Mouse (Mus musculus) liver, postnatal 0 days (tissue): Measurements from ENCODE around the gene Gimap8.
A peak's percentile ranks its signal among the peaks of the same experiment; 100 is the strongest.

Experiments
- CTCF ChIP-seq: sonication (generic); IDR thresholded peaks from 2 replicates; pipeline ENCODE4 v1.5.1; 2016; ENCODE audit warnings: antibody characterized with exemption, low read depth
- EP300 ChIP-seq: IDR thresholded peaks from 2 replicates; pipeline ENCODE4 v1.6.1; 2016; ENCODE audit warnings: antibody characterized with exemption, low read depth, mild to moderate bottlenecking

- 0 out of 2 replicates have a peak, but pooled peaks have one; percentile 9 for TF ChIP-seq CTCF
- no peak for TF ChIP-seq EP300
Measured at GRCm38 (mm10) chr6:48684806-48685205, 37.8 kb downstream of the Gimap8 start.
